ENCODE assay signal across 16 mouse cellular contexts in the genomic region with DNA sequence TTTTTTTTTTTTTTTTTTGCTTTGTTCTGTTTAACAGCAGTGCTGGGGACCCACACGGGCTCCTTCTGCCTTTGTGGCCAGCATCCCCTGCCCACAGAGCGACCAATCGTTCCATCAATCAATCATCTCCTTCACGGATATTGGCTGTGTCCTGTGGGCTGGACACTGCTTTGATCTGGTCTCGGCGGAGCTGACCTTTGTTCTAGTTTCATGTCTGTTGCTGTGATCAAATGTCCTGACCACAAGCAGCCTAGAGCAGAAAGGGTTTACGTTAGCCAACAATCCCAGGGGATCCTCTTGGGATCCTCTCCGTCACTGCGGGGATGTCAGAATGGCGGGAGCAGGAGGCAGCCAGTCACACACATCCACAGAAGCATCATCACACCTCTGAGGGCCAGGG.
DNase-seq lines count a peak whose midpoint lies in the region; ATAC-seq lines count a peak whose summit lies in the region.
"Had no signal": no experiment of that assay in that cellular context is flagged by ENCODE, and none has a peak within 500 bp of the region (broad histone marks: within the 10 kb centered on the region; RNA-seq: fewer than 3 reads in every experiment).

No protein-coding gene starts in this region.

- H3K4me3 ChIP-seq in hindbrain, embryonic 11.5 days (ENCODE audit: low read depth, low read length) = no peak overlapping the region
- no peak overlapping the region for H3K4me3 ChIP-seq in hindbrain, embryonic 16.5 days (ENCODE audit: low read length)
- H3K4me3 ChIP-seq in embryonic facial prominence, embryonic 12.5 days = no peak overlapping the region
- no peak overlapping the region for H3K4me3 ChIP-seq in midbrain, embryonic 14.5 days (replicated peaks; ENCODE audit: low read depth, low read length)
- H3K4me3 ChIP-seq: lung, embryonic 15.5 days had no signal

- H3K4me1 ChIP-seq in hindbrain, embryonic 11.5 days (replicated peaks; ENCODE audit: control insufficient read depth, insufficient read depth, low read length) = no peaks in the 10 kb centered on the region; the same call in 1 of the 2 replicates
- peaks cover 9% of the 10 kb centered on the region for H3K4me1 ChIP-seq in hindbrain, embryonic 16.5 days (ENCODE audit: control insufficient read depth, insufficient read depth, low read depth, low read length)
- peaks cover 22% of the 10 kb centered on the region for H3K4me1 ChIP-seq in embryonic facial prominence, embryonic 12.5 days
- H3K4me1 ChIP-seq in midbrain, embryonic 14.5 days (ENCODE audit: control insufficient read depth, insufficient read depth, low read length) = peaks cover 22% of the 10 kb centered on the region

- no peaks in the 10 kb centered on the region for H3K27me3 ChIP-seq in hindbrain, embryonic 11.5 days (ENCODE audit: control insufficient read depth, insufficient read depth, low read length)
- H3K27me3 ChIP-seq in hindbrain, embryonic 16.5 days (replicated peaks; ENCODE audit: control insufficient read depth, insufficient read depth, low read length) = peaks cover 3% of the 10 kb centered on the region; the same call in 1 of the 2 replicates
- H3K27me3 ChIP-seq in embryonic facial prominence, embryonic 12.5 days = no peaks in the 10 kb centered on the region
- no peaks in the 10 kb centered on the region for H3K27me3 ChIP-seq in midbrain, embryonic 14.5 days (ENCODE audit: control insufficient read depth, insufficient read depth, low read length)
- H3K27me3 ChIP-seq: lung, embryonic 15.5 days had no signal

- H3K36me3 ChIP-seq in hindbrain, embryonic 11.5 days (ENCODE audit: control insufficient read depth, insufficient read depth, low read length) = no peaks in the 10 kb centered on the region
- H3K36me3 ChIP-seq in hindbrain, embryonic 16.5 days (ENCODE audit: control insufficient read depth, insufficient read depth, low read length) = no peaks in the 10 kb centered on the region
- no peaks in the 10 kb centered on the region for H3K36me3 ChIP-seq in embryonic facial prominence, embryonic 12.5 days
- no peaks in the 10 kb centered on the region for H3K36me3 ChIP-seq in midbrain, embryonic 14.5 days (ENCODE audit: control insufficient read depth, insufficient read depth, low read length)
- H3K36me3 ChIP-seq: G1E; lung, embryonic 15.5 days had no signal

- H3K9me3 ChIP-seq in hindbrain, embryonic 11.5 days (ENCODE audit: control insufficient read depth, low read length) = no peaks in the 10 kb centered on the region
- no peaks in the 10 kb centered on the region for H3K9me3 ChIP-seq in hindbrain, embryonic 16.5 days (ENCODE audit: control insufficient read depth, low read length)
- H3K9me3 ChIP-seq in embryonic facial prominence, embryonic 12.5 days = no peaks in the 10 kb centered on the region
- no peaks in the 10 kb centered on the region for H3K9me3 ChIP-seq in midbrain, embryonic 14.5 days (ENCODE audit: control insufficient read depth, low read length)
- H3K9me3 ChIP-seq: lung, embryonic 15.5 days had no signal

- H3K9ac ChIP-seq in hindbrain, embryonic 11.5 days (ENCODE audit: low read depth, low read length) = no peak overlapping the region
- H3K9ac ChIP-seq in hindbrain, embryonic 16.5 days (ENCODE audit: low read depth, low read length) = no peak overlapping the region
- no peak overlapping the region for H3K9ac ChIP-seq in embryonic facial prominence, embryonic 12.5 days
- H3K9ac ChIP-seq in midbrain, embryonic 14.5 days (replicated peaks; ENCODE audit: low read length) = peak overlapping the region; percentile 14; the same call in 1 of the 2 replicates
- H3K9ac ChIP-seq: lung, embryonic 15.5 days had no signal

- peak overlapping the region; percentile 56 for H3K27ac ChIP-seq in hindbrain, embryonic 11.5 days (ENCODE audit: low read depth, low read length)
- no peak overlapping the region for H3K27ac ChIP-seq in hindbrain, embryonic 16.5 days (ENCODE audit: low read depth, low read length)
- H3K27ac ChIP-seq in embryonic facial prominence, embryonic 12.5 days = 0 out of 2 replicates have a peak overlapping the region, but pooled peaks have one; percentile 11
- H3K27ac ChIP-seq in midbrain, embryonic 14.5 days (replicated peaks; ENCODE audit: low read depth, low read length) = peak overlapping the region; percentile 33; the same call in 1 of the 2 replicates
- H3K27ac ChIP-seq: kidney, postnatal 0 days; lung, embryonic 15.5 days had no signal

- H3K4me2 ChIP-seq in hindbrain, embryonic 11.5 days (replicated peaks; ENCODE audit: low read depth, low read length) = 0 out of 2 replicates have a peak overlapping the region, but pooled peaks have one; percentile 5
- H3K4me2 ChIP-seq in hindbrain, embryonic 16.5 days (ENCODE audit: low read length) = no peak overlapping the region
- no peak overlapping the region for H3K4me2 ChIP-seq in embryonic facial prominence, embryonic 12.5 days (replicated peaks)
- peak overlapping the region; percentile 9; the same call in 1 of the 2 replicates for H3K4me2 ChIP-seq in midbrain, embryonic 14.5 days (ENCODE audit: low read length)
- H3K4me2 ChIP-seq: lung, embryonic 15.5 days had no signal

- DNase-seq in hindbrain, embryonic 11.5 days (ENCODE audit: low spot score) = peak; percentile 51
- peak; percentile 80 for DNase-seq in embryo, embryonic 10 days (ENCODE audit: low spot score)
- peak; percentile 38 for DNase-seq in midbrain, embryonic 14.5 days
- DNase-seq in adrenal gland, adult 18-20 months (ENCODE audit: low spot score in 2 of 2) = no peak
- no peak for DNase-seq in urinary bladder, adult 2 months (ENCODE audit: low spot score)
- no peak for DNase-seq in cerebellum, postnatal 4 days (ENCODE audit: low spot score in 2 of 2)
- DNase-seq: adrenal gland, postnatal 25 days; cerebellum, postnatal 10 days; heart, adult 18-20 months; left cerebral cortex, postnatal 4 days; right cerebral cortex, postnatal 14 days had no signal

- 5% methylated on average over 10 of the region's 10 CpGs for whole genome bisulfite sequencing in hindbrain, embryonic 11.5 days
- 11% methylated on average over 10 of the region's 10 CpGs for WGBS in hindbrain, embryonic 16.5 days
- 14% methylated on average over 10 of the region's 10 CpGs for WGBS in embryonic facial prominence, embryonic 12.5 days
- 10% methylated on average over 10 of the region's 10 CpGs for WGBS in midbrain, embryonic 14.5 days

- ATAC-seq in hindbrain, embryonic 11.5 days (ENCODE audit: low FRiP score) = no peak
- no peak for ATAC-seq in hindbrain, embryonic 16.5 days
- ATAC-seq in embryonic facial prominence, embryonic 12.5 days (ENCODE audit: insufficient number of reproducible peaks, insufficient read depth, low FRiP score, low TSS enrichment) = no peak
- ATAC-seq in midbrain, embryonic 14.5 days (ENCODE audit: low FRiP score, low TSS enrichment) = no peak

Comparison
In these comparisons a context has a peak if more than half of its experiments do, and no peak if none do; other contexts are left out.
1. H3K4me2 ChIP-seq: peak in hindbrain, embryonic 11.5 days (single experiment) and midbrain, embryonic 14.5 days (single experiment); none in hindbrain, embryonic 16.5 days (single experiment) and embryonic facial prominence, embryonic 12.5 days (single experiment).
2. DNase-seq: peak in hindbrain, embryonic 11.5 days (single experiment), embryo, embryonic 10 days (single experiment) and midbrain, embryonic 14.5 days (single experiment); none in adrenal gland, adult 18-20 months (0 of 2), urinary bladder, adult 2 months (single experiment) and cerebellum, postnatal 4 days (0 of 2).